Mouse (Mus musculus): ENCODE data around the gene H2afj. TPM values are rescaled to one million over a fixed set of nuclear protein-coding genes. Genes with fewer than 3 reads are reported as not detected.
"Not testable (repeated sequence)": the region's sequence is repeated elsewhere in the genome, so short reads cannot be mapped to it uniquely, and the experiment has no call there.

The H2afj gene
- polyA plus RNA-seq, 1 experiment from 2014 or later, result 193 TPM

GRCm38 (mm10) chr6:136792884-136793758 is 14.9 kb upstream of the H2afj start:
- ATAC-seq (replicated peaks; ENCODE audit: low FRiP score), result no peak
- Histone ChIP-seq H3K36me3 (ENCODE audit: control insufficient read depth, insufficient read depth, low read length) (no peaks in the 10 kb centered on the region), H3K4me1 (replicated peaks; ENCODE audit: control insufficient read depth, insufficient read depth, low read length) (no peaks in the 10 kb centered on the region), H3K9me3 (ENCODE audit: control insufficient read depth, low read length) (no peaks in the 10 kb centered on the region), H3K27me3 (replicated peaks; ENCODE audit: control insufficient read depth, insufficient read depth, low read length) (no peaks in the 10 kb centered on the region), H3K4me3 (ENCODE audit: low read depth, low read length) (peak overlapping the region; percentile 43), H3K27ac (ENCODE audit: low read depth, low read length) (no peak overlapping the region), H3K9ac (ENCODE audit: low read depth, low read length) (peak overlapping the region; percentile 47; the same call in 1 of the 2 replicates), H3K4me2 (peak overlapping the region; percentile 83)
- WGBS, result 24% methylated on average over 16 of the region's 16 CpGs
- no peak for DNase-seq (ENCODE audit: low spot score)

- ATAC-seq (replicated peaks; ENCODE audit: low FRiP score) (no peak), DNase-seq (ENCODE audit: low spot score) (no peak)
- peak overlapping the region; percentile 83 for H3K4me2 ChIP-seq
- peak overlapping the region; percentile 47 for H3K9ac ChIP-seq (ENCODE audit: low read depth, low read length)
- no peak overlapping the region for H3K27ac ChIP-seq (ENCODE audit: low read depth, low read length)
- WGBS, result under 1% methylated on average over 24 of the region's 24 CpGs
- H3K27me3 ChIP-seq (replicated peaks; ENCODE audit: control insufficient read depth, insufficient read depth, low read length), result no peaks in the 10 kb centered on the region
- H3K4me1 ChIP-seq (replicated peaks; ENCODE audit: control insufficient read depth, insufficient read depth, low read length), result no peaks in the 10 kb centered on the region
- no peaks in the 10 kb centered on the region for H3K36me3 ChIP-seq (ENCODE audit: control insufficient read depth, insufficient read depth, low read length)
- no peaks in the 10 kb centered on the region for H3K9me3 ChIP-seq (ENCODE audit: control insufficient read depth, low read length)
- peak overlapping the region; percentile 43 for H3K4me3 ChIP-seq (ENCODE audit: low read depth, low read length)
Measured at GRCm38 (mm10) chr6:136793831-136794525, 14.1 kb upstream of the H2afj start.

- Histone ChIP-seq H3K4me3 (ENCODE audit: low read depth, low read length) (no peak overlapping the region), H3K4me1 (replicated peaks; ENCODE audit: control insufficient read depth, insufficient read depth, low read length) (no peaks in the 10 kb centered on the region), H3K4me2 (no peak overlapping the region), H3K9me3 (ENCODE audit: control insufficient read depth, low read length) (no peaks in the 10 kb centered on the region), H3K9ac (ENCODE audit: low read depth, low read length) (no peak overlapping the region), H3K36me3 (ENCODE audit: control insufficient read depth, insufficient read depth, low read length) (no peaks in the 10 kb centered on the region), H3K27me3 (replicated peaks; ENCODE audit: control insufficient read depth, insufficient read depth, low read length) (no peaks in the 10 kb centered on the region), H3K27ac (ENCODE audit: low read depth, low read length) (no peak overlapping the region)
- DNase-seq (ENCODE audit: low spot score) (no peak), ATAC-seq (replicated peaks; ENCODE audit: low FRiP score) (peak; percentile 49; the same call in 1 of the 2 replicates)
- 29% methylated on average over 1 of the region's 1 CpGs for WGBS
Measured at GRCm38 (mm10) chr6:136795110-136795509, 12.9 kb upstream of the H2afj start.

GRCm38 (mm10) chr6:136795850-136796249 is 12.2 kb upstream of the H2afj start:
- DNase-seq (ENCODE audit: low spot score), result no peak
- Histone ChIP-seq H3K4me1 (replicated peaks; ENCODE audit: control insufficient read depth, insufficient read depth, low read length) (no peaks in the 10 kb centered on the region), H3K9ac (ENCODE audit: low read depth, low read length) (no peak overlapping the region)

GRCm38 (mm10) chr6:136797874-136798693 is 10.0 kb upstream of the H2afj start:
- H3K27ac ChIP-seq (ENCODE audit: low read depth, low read length), result not testable (repeated sequence)

More at GRCm38 (mm10) chr6:136795850-136796249, 12.2 kb upstream of the H2afj start:
- Histone ChIP-seq H3K4me2 (no peak overlapping the region), H3K36me3 (ENCODE audit: control insufficient read depth, insufficient read depth, low read length) (no peaks in the 10 kb centered on the region), H3K9me3 (ENCODE audit: control insufficient read depth, low read length) (no peaks in the 10 kb centered on the region), H3K27me3 (replicated peaks; ENCODE audit: control insufficient read depth, insufficient read depth, low read length) (no peaks in the 10 kb centered on the region), H3K27ac (ENCODE audit: low read depth, low read length) (no peak overlapping the region), H3K4me3 (ENCODE audit: low read depth, low read length) (no peak overlapping the region)
- ATAC-seq (replicated peaks; ENCODE audit: low FRiP score), result no peak
- 55% methylated on average over 6 of the region's 6 CpGs for WGBS

GRCm38 (mm10) chr6:136800710-136801109 is 7.3 kb upstream of the H2afj start:
- DNase-seq (ENCODE audit: low spot score), result no peak
- H3K4me1 ChIP-seq (replicated peaks; ENCODE audit: control insufficient read depth, insufficient read depth, low read length), result peaks cover 9% of the 10 kb centered on the region
- H3K36me3 ChIP-seq (ENCODE audit: control insufficient read depth, insufficient read depth, low read length), result no peaks in the 10 kb centered on the region
- H3K27me3 ChIP-seq (replicated peaks; ENCODE audit: control insufficient read depth, insufficient read depth, low read length), result no peaks in the 10 kb centered on the region
- WGBS, result 90% methylated on average over 8 of the region's 8 CpGs
- no peak overlapping the region for H3K4me3 ChIP-seq (ENCODE audit: low read depth, low read length)
- H3K9me3 ChIP-seq (ENCODE audit: control insufficient read depth, low read length), result no peaks in the 10 kb centered on the region
- no peak for ATAC-seq (replicated peaks; ENCODE audit: low FRiP score)
- no peak overlapping the region for H3K4me2 ChIP-seq
- H3K27ac ChIP-seq (ENCODE audit: low read depth, low read length), result no peak overlapping the region
- H3K9ac ChIP-seq (ENCODE audit: low read depth, low read length), result no peak overlapping the region

More at GRCm38 (mm10) chr6:136797874-136798693, 10.0 kb upstream of the H2afj start:
- peak; percentile 74 for ATAC-seq (replicated peaks; ENCODE audit: low FRiP score)
- H3K4me1 ChIP-seq (replicated peaks; ENCODE audit: control insufficient read depth, insufficient read depth, low read length); DNase-seq (ENCODE audit: low spot score); H3K4me2 ChIP-seq; H3K9ac ChIP-seq (ENCODE audit: low read depth, low read length); H3K27me3 ChIP-seq (replicated peaks; ENCODE audit: control insufficient read depth, insufficient read depth, low read length); H3K9me3 ChIP-seq (ENCODE audit: control insufficient read depth, low read length); H3K36me3 ChIP-seq (ENCODE audit: control insufficient read depth, insufficient read depth, low read length); H3K4me3 ChIP-seq (ENCODE audit: low read depth, low read length): not testable (repeated sequence)
- WGBS, result 69% methylated on average over 3 of the region's 3 CpGs

- H3K4me1 ChIP-seq (replicated peaks; ENCODE audit: control insufficient read depth, insufficient read depth, low read length), result peaks cover 9% of the 10 kb centered on the region
- H3K27ac ChIP-seq (ENCODE audit: low read depth, low read length), result no peak overlapping the region
- no peak overlapping the region for H3K9ac ChIP-seq (ENCODE audit: low read depth, low read length)
- no peak overlapping the region for H3K4me2 ChIP-seq
- no peaks in the 10 kb centered on the region for H3K9me3 ChIP-seq (ENCODE audit: control insufficient read depth, low read length)
- H3K27me3 ChIP-seq (replicated peaks; ENCODE audit: control insufficient read depth, insufficient read depth, low read length), result no peaks in the 10 kb centered on the region
- H3K4me3 ChIP-seq (ENCODE audit: low read depth, low read length), result no peak overlapping the region
- ATAC-seq (replicated peaks; ENCODE audit: low FRiP score), result no peak
- WGBS, result 86% methylated on average over 6 of the region's 6 CpGs
- no peaks in the 10 kb centered on the region for H3K36me3 ChIP-seq (ENCODE audit: control insufficient read depth, insufficient read depth, low read length)
- DNase-seq (ENCODE audit: low spot score), result no peak
Measured at GRCm38 (mm10) chr6:136801274-136801673, 6.8 kb upstream of the H2afj start.

- Histone ChIP-seq H3K4me3 (ENCODE audit: low read depth, low read length) (peak overlapping the region; percentile 62), H3K27ac (ENCODE audit: low read depth, low read length) (peak overlapping the region; percentile 100), H3K36me3 (ENCODE audit: control insufficient read depth, insufficient read depth, low read length) (no peaks in the 10 kb centered on the region), H3K4me2 (peak overlapping the region; percentile 89), H3K9ac (ENCODE audit: low read depth, low read length) (peak overlapping the region; percentile 93), H3K9me3 (ENCODE audit: control insufficient read depth, low read length) (no peaks in the 10 kb centered on the region), H3K27me3 (replicated peaks; ENCODE audit: control insufficient read depth, insufficient read depth, low read length) (no peaks in the 10 kb centered on the region), H3K4me1 (replicated peaks; ENCODE audit: control insufficient read depth, insufficient read depth, low read length) (peaks cover 9% of the 10 kb centered on the region)
- no peak for DNase-seq (ENCODE audit: low spot score)
- ATAC-seq (replicated peaks; ENCODE audit: low FRiP score), result no peak; the same call in 1 of the 2 replicates
- WGBS, result 8% methylated on average over 12 of the region's 12 CpGs
Measured at GRCm38 (mm10) chr6:136803093-136803738, 4.8 kb upstream of the H2afj start.

Measured in liver, embryonic 11.5 days (tissue).